Mouse (Mus musculus): Measurements from ENCODE around the gene A730061H03Rik.

The A730061H03Rik gene

GRCm38 (mm10) chr14:55560202-55561073 lies at the start of gene A730061H03Rik:
A730061H03Rik (minus strand) TSS chr14:55560406.
- peak; percentile 98 to 99 for DNase-seq

- no peak for DNase-seq
Measured at GRCm38 (mm10) chr14:55608339-55608738, 48.1 kb upstream of the A730061H03Rik start.

- DNase-seq: no peak
Measured at GRCm38 (mm10) chr14:55605743-55606459, 45.7 kb upstream of the A730061H03Rik start.

- no peak for DNase-seq
Measured at GRCm38 (mm10) chr14:55604823-55605222, 44.6 kb upstream of the A730061H03Rik start.

- DNase-seq: peak; percentile 90 to 93
Measured at GRCm38 (mm10) chr14:55603633-55604576, 43.7 kb upstream of the A730061H03Rik start.

GRCm38 (mm10) chr14:55603271-55603632 lies 43.0 kb upstream of the A730061H03Rik start, which contains the start of gene Irf9:
Irf9 (plus strand) TSS chr14:55603571.
- DNase-seq: no peak

GRCm38 (mm10) chr14:55598521-55599390 lies 38.5 kb upstream of the A730061H03Rik start:
- no peak for DNase-seq

GRCm38 (mm10) chr14:55596036-55596690 lies 36.0 kb upstream of the A730061H03Rik start:
- DNase-seq: peak; percentile 52 to 68

GRCm38 (mm10) chr14:55592226-55592625 lies 32.0 kb upstream of the A730061H03Rik start:
- peak; percentile 38 to 67 for DNase-seq

GRCm38 (mm10) chr14:55591331-55591891 lies 31.2 kb upstream of the A730061H03Rik start, which contains the start of gene Rnf31:
Rnf31 (plus strand) TSS chr14:55591708.
- DNase-seq: peak; percentile 93

GRCm38 (mm10) chr14:55590748-55591330 lies 30.6 kb upstream of the A730061H03Rik start, which contains the start of gene Psme2:
Psme2 (minus strand) TSS chr14:55591113.
- DNase-seq: peak; percentile 86 to 89

GRCm38 (mm10) chr14:55589771-55590448 lies 29.7 kb upstream of the A730061H03Rik start:
- DNase-seq: no peak

GRCm38 (mm10) chr14:55589271-55589670 lies 29.1 kb upstream of the A730061H03Rik start:
- no peak for DNase-seq

- DNase-seq: no peak
Measured at GRCm38 (mm10) chr14:55586149-55586548, 25.9 kb upstream of the A730061H03Rik start.

GRCm38 (mm10) chr14:55585566-55585960 lies 25.4 kb upstream of the A730061H03Rik start:
- DNase-seq: no peak

- DNase-seq: peak; percentile 79 to 81
Measured at GRCm38 (mm10) chr14:55584702-55585565, 24.7 kb upstream of the A730061H03Rik start, which contains the start of gene Emc9. Emc9 (minus strand) TSS chr14:55585302.

GRCm38 (mm10) chr14:55584303-55584701 lies 24.1 kb upstream of the A730061H03Rik start:
- no peak for DNase-seq

GRCm38 (mm10) chr14:55581981-55582681 lies 21.9 kb upstream of the A730061H03Rik start:
- DNase-seq: no peak
